Mouse (Mus musculus) lung, postnatal 0 days (tissue): ENCODE data around the gene Pdcd10. TPM values are rescaled to one million over a fixed set of nuclear protein-coding genes. Genes with fewer than 3 reads are reported as not detected.

Source experiments
- ATAC-seq: fragments of 200-750 bp; cut with Nextera tagmentation; 2 replicates; pipeline ENCODE4 v1.8.0; 2017; ENCODE audit warnings: moderate library complexity
- DNase-seq: peaks from one replicate; pipeline ENCODE4 v3.0.0-alpha.2; 2016; ENCODE audit warnings: low spot score
- H3K27ac ChIP-seq: fragments of 300-500 bp; sonication (generic); 2 replicates; pipeline ENCODE4 v1.5.1; 2014; ENCODE audit warnings: antibody characterized with exemption, mild to moderate bottlenecking, low read length, mixed read lengths
- H3K27me3 ChIP-seq: fragments of 300-500 bp; sonication (generic); replicated peaks from 2 replicates; pipeline ENCODE4 v1.6.1; 2014; ENCODE audit warnings: low read length, mixed read lengths; ENCODE audit not compliant: insufficient read depth
- H3K36me3 ChIP-seq: fragments of 300-500 bp; sonication (generic); 2 replicates; pipeline ENCODE4 v1.6.1; 2014; ENCODE audit warnings: low read length, mixed read lengths; ENCODE audit not compliant: insufficient read depth
- H3K4me1 ChIP-seq: fragments of 300-500 bp; sonication (generic); 2 replicates; pipeline ENCODE4 v1.6.1; 2014; ENCODE audit warnings: antibody characterized with exemption, low read depth, low read length, mixed read lengths; ENCODE audit not compliant: insufficient read depth
- H3K4me2 ChIP-seq: fragments of 300-500 bp; sonication (generic); replicated peaks from 2 replicates; pipeline ENCODE4 v1.6.1; 2014; ENCODE audit warnings: low read depth, mild to moderate bottlenecking, low read length, moderate library complexity, mixed read lengths
- H3K4me3 ChIP-seq: fragments of 300-500 bp; sonication (generic); 2 replicates; pipeline ENCODE4 v1.5.1; 2014; ENCODE audit warnings: low read depth, low read length
- H3K9ac ChIP-seq: fragments of 300-500 bp; sonication (generic); replicated peaks from 2 replicates; pipeline ENCODE4 v1.6.1; 2014; ENCODE audit warnings: low read depth, mild to moderate bottlenecking
- H3K9me3 ChIP-seq: fragments of 300-500 bp; sonication (generic); 2 replicates; pipeline ENCODE4 v1.6.1; 2016; ENCODE audit warnings: low read length, mixed read lengths
- CTCF ChIP-seq: IDR thresholded peaks from 2 replicates; pipeline ENCODE4 v1.5.1; 2016; ENCODE audit warnings: antibody characterized with exemption, mild to moderate bottlenecking
- EP300 ChIP-seq: IDR thresholded peaks from 2 replicates; pipeline ENCODE4 v1.6.1; 2016; ENCODE audit warnings: antibody characterized with exemption, mild to moderate bottlenecking, control low read depth
- WGBS: fragments of 180-500 bp; shearing (Covaris S2); extraction: QIAGEN DNeasy Blood & Tissue Kit; methylation state at CpG from one replicate; pipeline ENCODE4 v1.1.7; 2014; 5-methylcytosine and 5-hydroxymethylcytosine counted together
- polyA plus RNA-seq: library from polyadenylated mRNA; unstranded; fragments of >200 nt; fragmentation: Nextera tagmentation; extraction: Ambion mirVana; gene quantifications from 2 replicates; pipeline ENCODE4 v1.2.1, GENCODE M21; 2015

The Pdcd10 gene
- 123 and 125 TPM in 2 replicates for polyA plus RNA-seq

DNA sequence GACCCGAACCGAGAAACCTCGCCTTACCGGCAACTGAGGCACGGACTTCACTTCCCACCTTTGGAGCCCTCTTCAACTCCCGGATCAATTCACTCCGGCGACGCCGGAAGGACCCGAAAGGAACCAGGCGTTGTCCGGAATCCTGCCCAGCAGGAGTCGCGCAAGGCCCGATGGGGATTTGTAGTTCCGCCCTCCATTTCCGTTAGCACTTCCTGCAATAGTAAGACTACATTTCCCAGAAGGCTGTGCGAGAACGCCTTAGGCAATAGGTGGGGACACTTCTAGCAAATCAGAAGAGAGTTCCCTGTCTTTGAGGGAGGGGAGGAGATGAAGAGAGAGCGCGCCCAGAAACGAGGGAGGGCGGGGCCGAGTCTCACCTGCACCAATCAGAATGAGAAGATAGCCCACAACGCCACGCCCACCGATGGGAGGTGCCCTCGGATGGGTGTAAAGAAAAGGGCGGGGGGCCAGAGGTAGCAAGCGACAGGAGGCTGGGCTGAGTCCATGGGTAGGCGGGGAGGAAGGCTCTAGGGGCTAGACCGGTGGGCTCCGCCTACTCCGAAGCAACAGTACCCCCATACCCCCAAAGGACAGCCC is at the start of gene Pdcd10:
Pdcd10 (minus strand) TSS at position 162 of the 597 bp plus-strand sequence.
- 1% methylated on average over 35 of the region's 35 CpGs for WGBS
- Histone ChIP-seq H3K36me3 (no peaks in the 10 kb centered on the region), H3K4me1 (no peaks in the 10 kb centered on the region; the same call in 1 of the 2 replicates), H3K27me3 (no peaks in the 10 kb centered on the region), H3K27ac (peak within 1 kb of the TSS; percentile 92), H3K9me3 (no peaks in the 10 kb centered on the region), H3K4me2 (peak within 1 kb of the TSS; percentile 67), H3K4me3 (peak within 1 kb of the TSS; percentile 70), H3K9ac (peak within 1 kb of the TSS; percentile 75)
- peak; percentile 97 for ATAC-seq
- peak; percentile 100 for DNase-seq
- TF ChIP-seq EP300: no peak
- peak; percentile 61 for TF ChIP-seq CTCF

DNA sequence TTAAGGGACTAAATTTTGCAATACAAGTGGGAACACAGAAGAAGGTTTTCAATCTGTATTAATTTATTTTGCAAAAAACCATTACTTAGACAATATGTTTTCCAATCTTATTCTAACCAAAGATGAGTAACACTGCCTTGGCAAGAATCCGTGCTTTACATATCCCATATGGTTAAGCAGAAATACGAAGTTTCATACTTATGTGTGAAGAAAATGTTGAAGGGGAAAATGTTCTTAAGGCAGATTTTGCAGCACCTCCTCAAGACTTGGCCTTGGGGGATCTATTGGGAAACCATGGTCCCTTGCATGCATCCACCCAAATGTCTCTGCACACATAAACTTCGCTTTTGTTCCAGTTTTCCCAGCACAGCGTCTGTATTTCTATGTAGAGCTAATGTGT is 28.2 kb upstream of the Pdcd10 start:
- H3K4me3 ChIP-seq: no peak overlapping the region
- TF ChIP-seq CTCF: no peak
- no peak for TF ChIP-seq EP300
- no peak overlapping the region for H3K9ac ChIP-seq
- WGBS: 70% methylated on average over 4 of the region's 4 CpGs
- DNase-seq: no peak
- no peaks in the 10 kb centered on the region for H3K9me3 ChIP-seq
- H3K4me1 ChIP-seq: no peaks in the 10 kb centered on the region
- H3K27me3 ChIP-seq: no peaks in the 10 kb centered on the region
- no peak overlapping the region for H3K27ac ChIP-seq
- no peak for ATAC-seq
- no peak overlapping the region for H3K4me2 ChIP-seq
- H3K36me3 ChIP-seq: no peaks in the 10 kb centered on the region

DNA sequence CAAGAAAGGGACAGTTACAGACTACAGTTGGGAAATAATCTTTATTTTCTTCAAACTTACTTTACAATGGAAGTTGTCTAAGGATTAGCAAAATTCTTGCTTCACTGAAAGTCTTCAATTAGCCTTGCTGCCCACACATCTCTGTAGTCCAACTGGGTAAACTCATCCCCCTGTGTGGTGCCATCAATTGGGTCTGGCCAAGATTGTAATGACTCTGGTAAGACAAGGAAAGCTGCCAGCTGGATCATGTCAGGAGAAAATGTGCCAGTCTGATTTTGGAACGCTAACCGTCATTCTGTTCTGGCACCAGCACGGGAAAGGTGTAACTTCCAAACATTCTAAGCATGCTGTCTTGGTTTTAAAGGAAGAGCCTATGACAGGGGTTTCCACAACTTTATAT is 26.6 kb upstream of the Pdcd10 start:
- Histone ChIP-seq H3K4me1 (no peaks in the 10 kb centered on the region), H3K9me3 (no peaks in the 10 kb centered on the region), H3K27ac (no peak overlapping the region), H3K27me3 (no peaks in the 10 kb centered on the region), H3K36me3 (no peaks in the 10 kb centered on the region), H3K4me2 (no peak overlapping the region), H3K9ac (no peak overlapping the region), H3K4me3 (no peak overlapping the region)
- WGBS: 79% methylated on average over 3 of the region's 3 CpGs
- no peak for ATAC-seq
- TF ChIP-seq EP300 (no peak), CTCF (no peak)
- no peak for DNase-seq

DNA sequence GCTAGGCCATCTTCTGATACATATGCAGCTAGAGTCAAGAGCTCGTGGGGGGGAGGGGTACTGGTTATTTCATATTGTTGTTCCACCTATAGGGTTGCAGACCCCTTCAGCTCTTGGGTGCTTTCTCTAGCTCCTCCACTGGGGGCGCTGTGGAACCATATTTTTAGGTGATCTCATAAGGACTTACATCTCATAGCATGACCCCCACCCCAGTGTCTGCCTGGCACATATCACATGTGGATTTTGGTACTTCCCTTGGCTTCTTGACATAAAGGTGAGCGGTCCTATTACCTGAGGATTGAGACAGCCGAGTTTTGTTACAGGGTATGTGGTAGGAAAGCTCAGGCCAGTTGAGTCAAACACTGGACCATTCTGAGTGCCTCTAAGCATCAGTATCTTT is 22.7 kb upstream of the Pdcd10 start:
- Histone ChIP-seq H3K27ac (no peak overlapping the region), H3K9ac (no peak overlapping the region), H3K4me2 (no peak overlapping the region), H3K4me1 (no peaks in the 10 kb centered on the region), H3K36me3 (no peaks in the 10 kb centered on the region), H3K9me3 (no peaks in the 10 kb centered on the region), H3K4me3 (no peak overlapping the region), H3K27me3 (no peaks in the 10 kb centered on the region)
- TF ChIP-seq EP300 (no peak), CTCF (peak; percentile 37)
- ATAC-seq (no peak), DNase-seq (no peak)
- 44% methylated on average over 4 of the region's 4 CpGs for WGBS

DNA sequence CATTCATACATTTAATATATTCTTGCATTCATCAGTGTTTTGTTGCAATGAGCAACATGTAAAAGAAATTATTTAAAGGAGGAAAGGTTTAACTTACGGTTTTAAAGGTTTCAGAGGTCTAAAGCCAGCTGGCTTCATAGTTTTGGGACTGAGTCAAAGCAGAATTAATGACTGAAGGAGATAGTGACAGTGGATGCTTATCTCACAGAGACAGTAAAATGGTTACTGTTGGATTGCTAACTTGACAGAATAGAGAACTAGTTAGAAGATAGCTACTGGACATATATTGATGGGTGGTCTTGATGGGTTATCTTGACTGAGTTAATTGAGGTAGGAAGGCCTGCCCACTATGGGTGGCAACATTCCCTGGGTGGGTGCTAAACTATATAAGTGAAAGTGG is 18.9 kb upstream of the Pdcd10 start:
- no peak for ATAC-seq

DNA sequence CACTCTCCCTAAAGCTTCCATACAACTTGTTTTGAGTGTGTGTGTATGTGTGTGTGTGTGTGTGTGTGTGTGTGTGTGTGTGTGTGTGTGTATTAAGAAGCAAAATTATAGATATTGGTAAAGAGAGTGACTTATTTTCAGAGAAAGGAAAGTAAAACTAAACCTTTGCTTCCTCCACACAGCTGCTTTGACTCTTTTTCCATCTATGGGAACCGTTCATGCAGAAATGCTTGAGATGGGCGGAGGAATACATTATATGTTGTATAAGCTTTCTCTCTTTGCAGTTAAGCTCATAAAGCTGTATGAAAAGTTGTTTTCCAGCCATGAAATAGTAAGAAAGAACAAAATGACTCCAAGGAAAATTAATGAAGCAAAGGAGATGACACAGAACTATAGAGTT is 17.4 kb upstream of the Pdcd10 start:
- no peak for ATAC-seq

More for the DNA sequence above, 18.9 kb upstream of the Pdcd10 start:
- Histone ChIP-seq H3K36me3 (no peaks in the 10 kb centered on the region), H3K27me3 (no peaks in the 10 kb centered on the region), H3K4me3 (no peak overlapping the region), H3K9ac (no peak overlapping the region), H3K4me2 (no peak overlapping the region), H3K4me1 (no peaks in the 10 kb centered on the region), H3K27ac (no peak overlapping the region), H3K9me3 (no peaks in the 10 kb centered on the region)
- WGBS: 68% methylated on average over 1 of the region's 1 CpGs
- no peak for DNase-seq
- no peak for TF ChIP-seq CTCF

More for the DNA sequence above, 17.4 kb upstream of the Pdcd10 start:
- DNase-seq: no peak
- TF ChIP-seq EP300 (no peak), CTCF (no peak)
- WGBS: 82% methylated on average over 2 of the region's 2 CpGs
- Histone ChIP-seq H3K36me3 (no peaks in the 10 kb centered on the region), H3K4me2 (no peak overlapping the region), H3K27me3 (no peaks in the 10 kb centered on the region), H3K9ac (no peak overlapping the region), H3K4me3 (no peak overlapping the region), H3K27ac (no peak overlapping the region), H3K4me1 (no peaks in the 10 kb centered on the region), H3K9me3 (no peaks in the 10 kb centered on the region)
